Mouse (Mus musculus): Measurements from ENCODE around the gene Ispd.

Ispd gene

GRCm38 (mm10) chr12:36468325-36469044 lies 87.2 kb downstream of the Ispd start:
- no peak for DNase-seq (ENCODE audit: low read depth, low spot score)

GRCm38 (mm10) chr12:36471411-36471810 lies 90.2 kb downstream of the Ispd start:
- DNase-seq (ENCODE audit: low read depth, low spot score), result no peak

- no peak for DNase-seq (ENCODE audit: low read depth, low spot score)
Observed at GRCm38 (mm10) chr12:36474171-36474570, 92.9 kb downstream of the Ispd start.

GRCm38 (mm10) chr12:36475269-36475668 lies 94.0 kb downstream of the Ispd start:
- DNase-seq (ENCODE audit: low read depth, low spot score), result no peak

GRCm38 (mm10) chr12:36476476-36476875 lies 95.2 kb downstream of the Ispd start:
- no peak for DNase-seq (ENCODE audit: low read depth, low spot score)

- no peak for DNase-seq (ENCODE audit: low read depth, low spot score)
Observed at GRCm38 (mm10) chr12:36477501-36477900, 96.3 kb downstream of the Ispd start.

GRCm38 (mm10) chr12:36477926-36478325 lies 96.7 kb downstream of the Ispd start:
- DNase-seq (ENCODE audit: low read depth, low spot score), result no peak

- no peak for DNase-seq (ENCODE audit: low read depth, low spot score)
Observed at GRCm38 (mm10) chr12:36481742-36482141, 100.5 kb downstream of the Ispd start.

- DNase-seq (ENCODE audit: low read depth, low spot score), result no peak
Observed at GRCm38 (mm10) chr12:36483346-36483745, 102.1 kb downstream of the Ispd start.

GRCm38 (mm10) chr12:36497565-36497964 lies 116.3 kb downstream of the Ispd start:
- no peak for DNase-seq (ENCODE audit: low read depth, low spot score)

GRCm38 (mm10) chr12:36507111-36507903 lies 126.1 kb downstream of the Ispd start:
- DNase-seq (ENCODE audit: low read depth, low spot score), result no peak

GRCm38 (mm10) chr12:36509954-36510642 lies 128.8 kb downstream of the Ispd start:
- peak; percentile 25 for DNase-seq (ENCODE audit: low read depth, low spot score)

- DNase-seq (ENCODE audit: low read depth, low spot score), result no peak
Observed at GRCm38 (mm10) chr12:36521774-36522173, 140.5 kb downstream of the Ispd start.

- DNase-seq (ENCODE audit: low read depth, low spot score), result no peak
Observed at GRCm38 (mm10) chr12:36523515-36523914, 142.3 kb downstream of the Ispd start.

GRCm38 (mm10) chr12:36530920-36531319 lies 149.7 kb downstream of the Ispd start:
- DNase-seq (ENCODE audit: low read depth, low spot score), result no peak

- no peak for DNase-seq (ENCODE audit: low read depth, low spot score)
Observed at GRCm38 (mm10) chr12:36531421-36532072, 150.3 kb downstream of the Ispd start.

GRCm38 (mm10) chr12:36532525-36532924 lies 151.3 kb downstream of the Ispd start:
- no peak for DNase-seq (ENCODE audit: low read depth, low spot score)

- no peak for DNase-seq (ENCODE audit: low read depth, low spot score)
Observed at GRCm38 (mm10) chr12:36533160-36533900, 152.1 kb downstream of the Ispd start.

GRCm38 (mm10) chr12:36534589-36534988 lies 153.3 kb downstream of the Ispd start:
- no peak for DNase-seq (ENCODE audit: low read depth, low spot score)

GRCm38 (mm10) chr12:36545318-36545717 lies 164.1 kb downstream of the Ispd start:
- no peak for DNase-seq (ENCODE audit: low read depth, low spot score)

GRCm38 (mm10) chr12:36549474-36549873 lies 168.2 kb downstream of the Ispd start:
- DNase-seq (ENCODE audit: low read depth, low spot score), result no peak

Data from skeletal muscle tissue, adult 2 months (tissue).